Mouse (Mus musculus) kidney, adult 8-10 months (tissue): ENCODE results near the gene Fmnl1.
A peak's percentile ranks its signal among the peaks of the same experiment; 100 is the strongest.

ENCODE experiments used
- DNase-seq, 2 experiments: peaks; one replicate each; pipeline ENCODE4 v3.0.0; 2022

The Fmnl1 gene

GRCm38 (mm10) chr11:103161449-103161848, 9.5 kb upstream of the Fmnl1 start:
- no peak for DNase-seq

GRCm38 (mm10) chr11:103162132-103162531, 8.8 kb upstream of the Fmnl1 start:
- DNase-seq: peak in 1 of 2 experiments; percentile 47

GRCm38 (mm10) chr11:103164391-103164790, 6.5 kb upstream of the Fmnl1 start:
- no peak for DNase-seq

- peak; percentile 57 to 84 for DNase-seq
These were observed 2.1 kb upstream of the Fmnl1 start for GRCm38 (mm10) chr11:103168690-103169390.

- DNase-seq: no peak
These were observed 1.2 kb upstream of the Fmnl1 start for GRCm38 (mm10) chr11:103169664-103170063.

DNA sequence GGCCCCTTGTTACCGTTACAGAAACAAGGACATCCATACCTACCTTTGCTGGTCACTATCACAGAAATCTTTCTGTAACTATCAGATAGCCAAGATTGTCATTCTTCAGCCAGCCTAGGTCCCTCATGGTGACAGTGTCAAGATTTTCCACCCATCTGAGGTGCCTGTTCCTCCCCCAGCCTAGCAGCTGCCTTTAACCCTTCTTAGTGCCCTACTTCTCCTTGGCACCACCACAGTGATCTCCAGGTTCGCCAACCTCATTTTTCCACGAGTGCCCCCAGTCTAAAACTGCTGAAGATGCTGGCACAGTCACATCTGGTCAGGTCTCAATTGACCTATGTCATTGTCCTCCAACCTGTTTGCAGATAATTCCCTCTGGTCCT, 805 bp upstream of the Fmnl1 start:
- no peak for DNase-seq

GRCm38 (mm10) chr11:103171286-103171620, 346 bp downstream of the Fmnl1 start:
- no peak for DNase-seq

- peak; percentile 79 to 88 for DNase-seq
These were observed 940 bp downstream of the Fmnl1 start for GRCm38 (mm10) chr11:103171703-103172391.

DNA sequence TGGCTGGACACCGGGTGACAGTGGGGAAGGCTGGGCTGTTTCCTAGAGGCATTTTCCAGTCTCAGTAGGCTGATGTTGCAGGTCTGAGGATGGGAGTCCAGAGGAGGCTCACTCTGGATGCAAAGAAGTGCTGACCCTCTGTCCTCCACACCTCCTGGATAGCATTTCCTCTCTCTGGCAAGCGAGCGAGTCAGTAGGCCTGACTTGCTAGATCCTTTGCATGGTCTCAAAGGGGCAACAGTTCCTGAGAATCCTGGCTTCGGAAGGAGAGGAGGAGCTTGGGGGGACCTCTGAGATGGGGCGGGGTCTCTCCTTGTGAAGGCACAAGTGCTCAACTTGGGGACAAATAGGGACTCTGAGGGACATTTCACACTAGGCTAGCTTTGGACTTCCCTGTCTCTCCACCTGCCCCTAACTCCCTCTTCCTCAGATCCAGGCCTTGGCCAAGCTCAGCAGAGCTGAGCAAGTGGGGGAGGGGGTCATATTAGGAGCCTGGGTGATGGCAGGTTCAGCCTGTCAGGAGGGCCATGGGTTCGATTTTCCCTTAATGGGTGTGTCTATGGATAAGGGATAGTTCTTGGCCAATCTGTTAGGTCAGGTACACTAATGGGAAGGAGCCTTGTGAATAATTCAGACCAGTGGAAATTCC, 1.6 kb downstream of the Fmnl1 start:
- no peak for DNase-seq

DNA sequence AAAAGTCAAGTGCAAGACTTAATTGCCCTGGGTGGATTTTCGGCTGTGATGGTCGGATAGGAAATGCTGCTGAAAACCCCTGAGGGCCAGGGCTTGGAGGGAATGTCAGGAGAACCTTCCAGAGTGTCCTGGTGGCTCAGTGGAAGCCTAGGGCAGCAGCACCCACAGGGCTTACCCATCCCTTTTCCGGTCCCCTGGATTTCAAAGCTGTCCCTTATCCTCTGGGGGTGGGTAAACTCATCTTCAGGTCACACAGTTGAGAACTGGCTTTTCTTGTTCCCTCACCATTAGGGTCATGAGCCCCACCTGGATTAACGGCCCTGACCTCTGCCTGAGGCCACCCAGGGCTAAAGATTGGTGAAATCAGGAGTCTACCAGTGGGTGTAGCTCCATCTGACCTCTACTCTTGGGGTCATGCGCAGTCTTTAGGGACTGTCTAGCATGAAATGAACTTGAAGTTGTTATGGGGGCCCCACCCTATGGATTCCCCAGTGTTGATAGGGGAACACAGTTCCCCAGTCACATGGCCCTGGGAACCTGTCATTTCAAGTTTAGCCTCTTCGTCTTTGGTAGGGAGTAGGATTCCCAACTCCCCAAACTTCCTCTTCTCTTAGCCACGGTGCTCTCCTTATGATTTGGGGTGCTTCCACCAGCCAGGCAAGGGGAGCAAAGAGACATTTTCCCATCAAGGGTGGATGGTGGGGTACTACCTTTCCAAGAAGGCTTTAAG, 2.3 kb downstream of the Fmnl1 start:
- no peak for DNase-seq

DNA sequence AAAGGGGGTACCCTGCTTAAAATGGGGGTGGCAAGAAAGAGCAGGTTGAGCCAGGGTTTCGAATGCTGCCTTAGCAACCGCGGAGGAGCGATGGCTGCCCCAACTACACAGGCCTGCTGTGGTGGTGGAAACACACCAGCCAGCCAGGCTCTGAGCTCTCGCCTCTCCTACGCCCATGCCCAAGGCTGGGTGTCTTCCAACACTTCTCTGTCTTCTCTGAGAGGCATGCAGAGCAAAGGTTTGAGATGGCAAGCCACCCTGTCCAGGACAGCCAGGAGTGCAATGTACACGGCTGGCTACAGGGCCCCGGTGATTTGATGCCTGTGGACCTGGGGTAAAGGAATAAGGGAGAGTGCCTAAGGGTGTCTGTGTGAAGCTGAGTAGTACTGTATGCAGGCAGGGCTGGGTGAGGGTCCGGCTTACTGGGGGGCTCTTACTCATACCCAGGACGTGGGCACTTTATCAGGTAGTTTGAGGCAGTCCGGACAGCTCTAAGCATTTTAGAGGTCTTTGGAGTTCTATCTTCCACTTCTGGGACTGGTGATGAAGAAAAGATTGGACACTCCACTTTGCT, 3.0 kb downstream of the Fmnl1 start:
- peak; percentile 60 to 62 for DNase-seq

GRCm38 (mm10) chr11:103174411-103174832, 3.5 kb downstream of the Fmnl1 start:
- peak; percentile 57 to 64 for DNase-seq

DNA sequence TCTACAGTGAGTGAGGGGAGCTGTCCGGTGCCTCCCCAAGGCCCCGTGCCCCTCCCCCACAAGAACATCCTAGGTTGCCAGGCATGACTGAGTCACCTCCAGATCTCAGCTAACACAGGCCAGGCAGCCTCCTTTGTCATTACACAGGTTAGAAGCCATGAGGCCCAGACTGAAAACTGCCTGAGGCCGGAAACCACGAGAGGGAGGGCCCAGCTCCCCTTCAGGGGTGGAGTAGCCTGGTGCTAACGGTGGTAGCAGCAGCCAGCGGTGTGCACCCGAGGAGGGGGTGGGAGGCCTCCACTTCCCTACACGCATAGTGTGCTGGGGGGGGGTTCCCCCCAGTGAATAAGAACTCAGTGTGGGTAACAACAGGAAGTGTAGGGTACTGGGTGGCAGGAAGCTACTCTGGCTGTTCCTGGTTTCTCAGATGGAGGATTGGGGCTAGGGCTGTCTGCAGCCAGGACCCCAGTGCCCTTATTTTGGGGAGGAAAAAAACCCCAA, 4.0 kb downstream of the Fmnl1 start:
- peak; percentile 37 to 50 for DNase-seq

DNA sequence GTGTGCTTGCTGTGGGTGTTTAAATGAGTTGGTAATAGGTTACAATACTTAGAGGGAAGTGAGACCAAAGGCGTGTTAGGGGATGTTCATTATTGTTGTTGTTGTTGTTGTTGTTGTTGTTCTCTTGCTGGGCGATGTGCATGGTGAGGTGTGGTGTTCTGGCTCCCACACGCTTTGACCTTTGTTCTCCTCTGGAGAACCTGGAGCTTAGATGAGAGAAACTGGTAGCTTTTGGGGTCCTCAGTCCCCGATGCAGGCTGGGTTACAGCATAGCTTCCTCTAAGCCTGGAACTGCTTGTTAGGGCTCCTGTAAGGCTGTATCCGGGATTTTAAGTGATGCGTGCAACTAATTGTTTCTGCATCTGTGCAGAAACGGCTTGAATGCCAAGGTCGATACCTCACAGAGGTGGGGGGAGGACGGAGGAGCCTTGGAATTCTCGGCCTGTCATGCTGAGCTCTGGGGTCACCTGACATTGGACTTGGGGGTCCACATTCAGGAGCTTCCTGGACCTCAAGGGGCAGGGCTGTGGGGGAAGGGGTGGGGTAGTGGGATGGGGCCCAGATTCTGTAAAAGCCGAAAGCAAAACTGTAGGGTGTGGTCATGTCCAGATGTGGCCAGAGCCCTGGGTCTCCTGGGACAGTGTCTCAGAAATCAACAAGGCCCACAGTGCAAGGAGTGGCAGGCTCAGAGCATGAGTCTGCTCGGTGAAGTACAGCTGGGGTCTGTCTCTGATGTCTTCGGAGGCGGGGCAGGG, 5.0 kb downstream of the Fmnl1 start:
- no peak for DNase-seq

DNA sequence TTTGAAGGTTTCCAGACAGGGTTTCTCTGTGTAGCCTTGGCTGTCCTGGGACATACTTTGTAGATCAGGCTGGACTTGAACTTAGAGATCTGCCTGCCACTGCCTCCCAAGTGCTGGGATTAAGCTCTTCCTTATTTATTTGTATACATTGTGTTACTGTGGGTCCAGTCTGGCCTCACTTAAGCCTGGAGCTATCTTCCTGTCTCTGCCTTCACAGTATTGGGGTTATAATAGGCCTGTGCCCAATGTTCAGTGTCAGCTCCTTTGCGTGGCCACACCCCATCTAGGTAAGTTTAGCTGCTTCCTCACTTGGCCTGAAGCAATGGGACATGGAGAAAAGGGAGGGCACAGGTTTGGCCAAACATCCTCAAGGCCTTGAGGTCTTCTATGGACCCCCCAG, 5.6 kb downstream of the Fmnl1 start:
- DNase-seq: no peak

GRCm38 (mm10) chr11:103177216-103177615, 6.3 kb downstream of the Fmnl1 start:
- DNase-seq: no peak

GRCm38 (mm10) chr11:103177815-103178485, 7.0 kb downstream of the Fmnl1 start:
- no peak for DNase-seq

DNA sequence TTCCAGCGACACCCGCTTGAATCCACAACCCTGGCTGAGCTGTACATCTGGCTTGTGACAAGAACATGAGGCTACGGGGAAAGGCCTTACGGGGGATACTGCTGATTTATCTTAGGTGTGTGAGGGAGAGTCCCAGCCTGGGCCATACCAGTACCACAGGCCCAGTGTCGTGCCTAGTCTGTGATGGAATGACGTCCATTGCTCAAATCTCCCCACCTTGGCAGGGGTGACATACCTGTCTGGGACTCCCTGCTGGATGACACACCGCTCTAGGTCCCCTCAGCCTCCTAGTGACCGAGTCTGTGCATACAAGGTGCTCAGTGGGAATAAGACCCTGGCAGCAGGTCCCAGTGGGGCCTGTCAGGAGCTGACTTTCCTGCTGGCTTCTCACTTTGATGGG, 7.8 kb downstream of the Fmnl1 start:
- DNase-seq: no peak

- peak; percentile 77 to 85 for DNase-seq
These were observed 9.5 kb downstream of the Fmnl1 start for GRCm38 (mm10) chr11:103180426-103180825.

DNA sequence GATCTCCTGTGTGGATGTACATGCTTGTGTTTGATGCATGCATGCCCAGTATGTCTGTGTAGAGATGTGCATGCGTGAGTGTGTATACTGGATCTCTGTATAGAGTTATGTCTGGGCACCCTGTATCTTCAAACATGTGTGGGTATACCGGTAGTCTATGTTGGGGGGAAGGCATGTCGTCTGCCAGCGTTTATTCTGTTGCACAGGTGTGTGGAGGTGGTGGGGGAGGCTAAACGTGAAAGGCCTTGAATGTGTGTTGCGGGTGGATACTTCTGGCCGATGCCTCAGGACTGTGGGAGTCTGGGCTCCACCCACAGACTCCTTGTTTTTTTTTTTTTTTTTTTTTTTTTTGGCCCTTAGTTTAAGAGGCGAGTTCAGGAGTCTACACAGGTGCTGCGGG, 10.4 kb downstream of the Fmnl1 start:
- no peak for DNase-seq

GRCm38 (mm10) chr11:103181911-103182310, 11.0 kb downstream of the Fmnl1 start:
- DNase-seq: peak; percentile 91 to 95
